Mouse (Mus musculus): Measurements from ENCODE around the gene Mdm2. TPM values are rescaled to one million over a fixed set of nuclear protein-coding genes. Genes with fewer than 3 reads are reported as not detected.
"Not testable (repeated sequence)": the region's sequence is repeated elsewhere in the genome, so short reads cannot be mapped to it uniquely, and the experiment has no call there.

The Mdm2 gene
- polyA plus RNA-seq, 1 experiment from 2014 or later: 50.2 TPM

- no peaks in the 10 kb centered on the region for H3K27me3 ChIP-seq (ENCODE audit: control insufficient read depth, insufficient read depth, low read length)
- H3K9ac ChIP-seq (replicated peaks; ENCODE audit: low read depth, low read length): 0 out of 2 replicates have a peak overlapping the region, but pooled peaks have one; percentile 14
- peaks cover 4% of the 10 kb centered on the region; the same call in 1 of the 2 replicates for H3K4me1 ChIP-seq (ENCODE audit: control insufficient read depth, insufficient read depth, low read length)
- 84% methylated on average over 9 of the region's 9 CpGs for WGBS
- no peak overlapping the region for H3K27ac ChIP-seq (ENCODE audit: low read length)
- H3K9me3 ChIP-seq (ENCODE audit: control insufficient read depth, low read depth, low read length): no peaks in the 10 kb centered on the region
- ATAC-seq (ENCODE audit: insufficient number of reproducible peaks, insufficient read depth, low FRiP score, low read depth): no peak
- peak overlapping the region; percentile 81; the same call in 1 of the 2 replicates for H3K4me3 ChIP-seq (ENCODE audit: low read depth, low read length)
- H3K4me2 ChIP-seq (replicated peaks; ENCODE audit: low read depth, low read length): peak overlapping the region; percentile 70
- peaks cover 24% of the 10 kb centered on the region for H3K36me3 ChIP-seq (ENCODE audit: control insufficient read depth, insufficient read depth, low read length)
Measured at GRCm38 (mm10) chr10:117708856-117709255, 1.7 kb downstream of the Mdm2 start.

GRCm38 (mm10) chr10:117708376-117708775 lies 2.2 kb downstream of the Mdm2 start:
- H3K27me3 ChIP-seq (ENCODE audit: control insufficient read depth, insufficient read depth, low read length): no peaks in the 10 kb centered on the region
- H3K9ac ChIP-seq (replicated peaks; ENCODE audit: low read depth, low read length): no peak overlapping the region
- no peak overlapping the region for H3K27ac ChIP-seq (ENCODE audit: low read length)
- peaks cover 29% of the 10 kb centered on the region for H3K36me3 ChIP-seq (ENCODE audit: control insufficient read depth, insufficient read depth, low read length)
- H3K4me2 ChIP-seq (replicated peaks; ENCODE audit: low read depth, low read length): no peak overlapping the region
- 94% methylated on average over 2 of the region's 2 CpGs for WGBS
- H3K4me1 ChIP-seq (ENCODE audit: control insufficient read depth, insufficient read depth, low read length): peaks cover 4% of the 10 kb centered on the region; the same call in 1 of the 2 replicates
- no peak for ATAC-seq (ENCODE audit: insufficient number of reproducible peaks, insufficient read depth, low FRiP score, low read depth)
- no peaks in the 10 kb centered on the region for H3K9me3 ChIP-seq (ENCODE audit: control insufficient read depth, low read depth, low read length)
- no peak overlapping the region for H3K4me3 ChIP-seq (ENCODE audit: low read depth, low read length)

GRCm38 (mm10) chr10:117707114-117707838 lies 3.3 kb downstream of the Mdm2 start:
- Histone ChIP-seq H3K4me2 (replicated peaks; ENCODE audit: low read depth, low read length) (no peak overlapping the region), H3K36me3 (ENCODE audit: control insufficient read depth, insufficient read depth, low read length) (peaks cover 40% of the 10 kb centered on the region), H3K9me3 (ENCODE audit: control insufficient read depth, low read depth, low read length) (no peaks in the 10 kb centered on the region), H3K4me3 (ENCODE audit: low read depth, low read length) (no peak overlapping the region), H3K27me3 (ENCODE audit: control insufficient read depth, insufficient read depth, low read length) (no peaks in the 10 kb centered on the region), H3K4me1 (ENCODE audit: control insufficient read depth, insufficient read depth, low read length) (peaks cover 4% of the 10 kb centered on the region; the same call in 1 of the 2 replicates), H3K27ac (ENCODE audit: low read length) (no peak overlapping the region), H3K9ac (replicated peaks; ENCODE audit: low read depth, low read length) (no peak overlapping the region)
- no peak for ATAC-seq (ENCODE audit: insufficient number of reproducible peaks, insufficient read depth, low FRiP score, low read depth)
- WGBS: 90% methylated on average over 2 of the region's 2 CpGs

GRCm38 (mm10) chr10:117706440-117706839 lies 4.1 kb downstream of the Mdm2 start:
- Histone ChIP-seq H3K4me1 (ENCODE audit: control insufficient read depth, insufficient read depth, low read length) (peaks cover 4% of the 10 kb centered on the region; the same call in 1 of the 2 replicates), H3K36me3 (ENCODE audit: control insufficient read depth, insufficient read depth, low read length) (peaks cover 48% of the 10 kb centered on the region)

GRCm38 (mm10) chr10:117705806-117706205 lies 4.8 kb downstream of the Mdm2 start:
- Histone ChIP-seq H3K9me3 (ENCODE audit: control insufficient read depth, low read depth, low read length) (no peaks in the 10 kb centered on the region), H3K4me1 (ENCODE audit: control insufficient read depth, insufficient read depth, low read length) (peaks cover 4% of the 10 kb centered on the region; the same call in 1 of the 2 replicates), H3K27ac (ENCODE audit: low read length) (no peak overlapping the region), H3K4me3 (ENCODE audit: low read depth, low read length) (no peak overlapping the region), H3K27me3 (ENCODE audit: control insufficient read depth, insufficient read depth, low read length) (no peaks in the 10 kb centered on the region), H3K36me3 (ENCODE audit: control insufficient read depth, insufficient read depth, low read length) (peaks cover 51% of the 10 kb centered on the region), H3K9ac (replicated peaks; ENCODE audit: low read depth, low read length) (no peak overlapping the region), H3K4me2 (replicated peaks; ENCODE audit: low read depth, low read length) (no peak overlapping the region)
- ATAC-seq (ENCODE audit: insufficient number of reproducible peaks, insufficient read depth, low FRiP score, low read depth): no peak

More at GRCm38 (mm10) chr10:117706440-117706839, 4.1 kb downstream of the Mdm2 start:
- H3K27me3 ChIP-seq (ENCODE audit: control insufficient read depth, insufficient read depth, low read length): no peaks in the 10 kb centered on the region
- H3K9ac ChIP-seq (replicated peaks; ENCODE audit: low read depth, low read length): no peak overlapping the region
- H3K27ac ChIP-seq (ENCODE audit: low read length): no peak overlapping the region
- no peak overlapping the region for H3K4me2 ChIP-seq (replicated peaks; ENCODE audit: low read depth, low read length)
- H3K9me3 ChIP-seq (ENCODE audit: control insufficient read depth, low read depth, low read length): no peaks in the 10 kb centered on the region
- H3K4me3 ChIP-seq (ENCODE audit: low read depth, low read length): no peak overlapping the region
- no peak for ATAC-seq (ENCODE audit: insufficient number of reproducible peaks, insufficient read depth, low FRiP score, low read depth)
- 86% methylated on average over 6 of the region's 6 CpGs for WGBS

- no peaks in the 10 kb centered on the region for H3K9me3 ChIP-seq (ENCODE audit: control insufficient read depth, low read depth, low read length)
- whole genome bisulfite sequencing: 95% methylated on average over 6 of the region's 6 CpGs
- no peak overlapping the region for H3K4me3 ChIP-seq (ENCODE audit: low read depth, low read length)
- no peak overlapping the region for H3K9ac ChIP-seq (replicated peaks; ENCODE audit: low read depth, low read length)
- H3K36me3 ChIP-seq (ENCODE audit: control insufficient read depth, insufficient read depth, low read length): peaks cover 58% of the 10 kb centered on the region
- no peak overlapping the region for H3K27ac ChIP-seq (ENCODE audit: low read length)
- no peak overlapping the region for H3K4me2 ChIP-seq (replicated peaks; ENCODE audit: low read depth, low read length)
- no peak for ATAC-seq (ENCODE audit: insufficient number of reproducible peaks, insufficient read depth, low FRiP score, low read depth)
- no peaks in the 10 kb centered on the region for H3K27me3 ChIP-seq (ENCODE audit: control insufficient read depth, insufficient read depth, low read length)
- H3K4me1 ChIP-seq (ENCODE audit: control insufficient read depth, insufficient read depth, low read length): peaks cover 4% of the 10 kb centered on the region; the same call in 1 of the 2 replicates
Measured at GRCm38 (mm10) chr10:117704964-117705335, 5.6 kb downstream of the Mdm2 start.

GRCm38 (mm10) chr10:117704314-117704963 lies 6.1 kb downstream of the Mdm2 start:
- not testable (repeated sequence) for H3K4me1 ChIP-seq (ENCODE audit: control insufficient read depth, insufficient read depth, low read length); ATAC-seq (ENCODE audit: insufficient number of reproducible peaks, insufficient read depth, low FRiP score, low read depth); H3K9me3 ChIP-seq (ENCODE audit: control insufficient read depth, low read depth, low read length); H3K9ac ChIP-seq (replicated peaks; ENCODE audit: low read depth, low read length); H3K4me3 ChIP-seq (ENCODE audit: low read depth, low read length); H3K4me2 ChIP-seq (replicated peaks; ENCODE audit: low read depth, low read length); H3K27ac ChIP-seq (ENCODE audit: low read length); H3K27me3 ChIP-seq (ENCODE audit: control insufficient read depth, insufficient read depth, low read length)
- H3K36me3 ChIP-seq (ENCODE audit: control insufficient read depth, insufficient read depth, low read length): peaks cover 63% of the 10 kb centered on the region
- 96% methylated on average over 6 of the region's 6 CpGs for WGBS

- Histone ChIP-seq H3K36me3 (ENCODE audit: control insufficient read depth, insufficient read depth, low read length) (peaks cover 66% of the 10 kb centered on the region), H3K9ac (replicated peaks; ENCODE audit: low read depth, low read length) (no peak overlapping the region), H3K27ac (ENCODE audit: low read length) (no peak overlapping the region), H3K4me1 (ENCODE audit: control insufficient read depth, insufficient read depth, low read length) (no peaks in the 10 kb centered on the region), H3K4me3 (ENCODE audit: low read depth, low read length) (no peak overlapping the region), H3K4me2 (replicated peaks; ENCODE audit: low read depth, low read length) (no peak overlapping the region), H3K9me3 (ENCODE audit: control insufficient read depth, low read depth, low read length) (no peaks in the 10 kb centered on the region), H3K27me3 (ENCODE audit: control insufficient read depth, insufficient read depth, low read length) (no peaks in the 10 kb centered on the region)
- ATAC-seq (ENCODE audit: insufficient number of reproducible peaks, insufficient read depth, low FRiP score, low read depth): no peak
- 74% methylated on average over 3 of the region's 3 CpGs for WGBS
Measured at GRCm38 (mm10) chr10:117703506-117703905, 7.1 kb downstream of the Mdm2 start.
